Mouse (Mus musculus) liver, adult 2 months (tissue): ENCODE measurements around the gene 1700028P14Rik.

Experiments used
- CTCF ChIP-seq: fragments of 200-500 bp; IDR thresholded peaks from 2 replicates; pipeline ENCODE4 v1.5.1; 2011; ENCODE audit warnings: low read depth, low read length, control low read depth
- POLR2A ChIP-seq: fragments of 200-500 bp; IDR thresholded peaks from 2 replicates; pipeline ENCODE4 v1.6.1; 2011; ENCODE audit warnings: low read length, control low read depth; ENCODE audit not compliant: insufficient read depth; ENCODE audit errors: extremely low read depth

DNA sequence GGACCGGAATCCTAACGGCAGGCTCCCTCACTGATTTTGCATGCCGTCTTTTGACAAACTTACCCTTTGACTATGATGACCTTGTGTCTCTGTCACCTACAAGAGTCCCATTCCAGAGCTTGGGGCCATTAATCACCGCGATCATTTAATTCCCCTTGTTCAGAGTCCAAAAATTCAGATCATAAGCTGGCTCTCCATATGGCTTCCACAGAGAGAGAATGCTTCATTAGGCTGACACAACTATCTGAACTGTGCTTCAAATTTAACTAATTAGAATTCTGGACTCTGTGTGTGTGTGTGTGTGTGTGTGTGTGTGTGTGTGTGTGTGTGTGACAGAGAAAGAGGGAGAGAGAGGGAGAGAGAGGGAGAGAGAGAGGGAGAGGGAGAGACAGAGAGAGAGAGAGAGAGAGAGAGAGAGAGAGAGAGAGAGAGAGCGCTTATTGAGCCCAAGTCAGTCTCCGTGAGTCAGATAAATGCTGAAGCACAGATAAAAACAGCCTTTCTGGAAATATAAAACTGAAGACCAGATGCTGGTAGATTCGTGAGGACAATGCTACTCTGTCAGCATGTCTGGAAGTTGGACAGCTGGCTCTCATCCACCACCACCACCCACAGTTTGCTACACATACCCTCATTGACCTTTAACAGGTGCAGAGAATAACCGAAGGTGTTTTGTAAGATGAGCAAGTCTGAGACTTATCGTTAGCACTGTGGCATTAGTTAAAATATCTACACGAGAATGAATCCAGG, 73.8 kb downstream of the 1700028P14Rik start:
- TF ChIP-seq CTCF (no peak), POLR2A (no peak)
